Mouse (Mus musculus) embryonic stem cell, embryonic (primary cell): ENCODE results near the gene Gm29276.
"Not testable (repeated sequence)": the region's sequence is repeated elsewhere in the genome, so short reads cannot be mapped to it uniquely, and the experiment has no call there.

Experiments used
- CTCF ChIA-PET, 4 experiments: fragments of 300-600 bp in 2 of 4; fragments of 350-600 bp in 2 of 4; sonication (Branson Sonifier 250); formaldehyde crosslinking; loops; one replicate each; lab custom pipeline; 2022; ENCODE audit warnings: inconsistent platforms in 2 of 4; lab: Charles Lee
- POLR2A ChIA-PET, 4 experiments: fragments of 300-600 bp in 2 of 4; fragments of 350-600 bp in 2 of 4; sonication (Branson Sonifier 250); formaldehyde crosslinking; loops; one replicate each; lab custom pipeline; 2022; ENCODE audit warnings: antibody characterized with exemption in 4 of 4, inconsistent platforms in 1 of 4; lab: Charles Lee

Gm29276 gene

DNA sequence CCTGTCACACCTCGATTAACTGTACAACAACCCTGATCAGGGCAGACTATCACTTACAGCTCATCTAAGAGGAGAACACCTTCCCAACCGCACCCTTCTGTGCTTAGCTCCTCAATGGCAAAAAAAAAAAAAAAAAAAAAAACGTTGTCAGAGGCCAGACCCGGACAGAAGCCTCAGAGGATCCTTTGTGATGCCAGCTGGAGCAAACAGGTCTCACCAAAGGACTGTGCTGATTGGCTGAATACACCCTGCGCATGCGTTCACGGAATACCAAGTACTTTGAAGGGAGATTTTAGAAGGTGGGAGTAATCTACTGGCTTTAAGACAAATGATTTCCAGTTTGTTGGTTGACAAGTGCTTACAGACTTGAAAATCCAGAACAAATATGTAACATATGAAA is at the start of gene Gm29276:
TSS of gene Gm29276 (minus strand) at position 101 of the 400 bp plus-strand sequence.
- CTCF ChIA-PET, POLR2A ChIA-PET: not testable (repeated sequence)
